Mouse (Mus musculus): ENCODE data around the gene Pced1a.

Pced1a gene

GRCm38 (mm10) chr2:130424126-130424853, at the start of gene Pced1a, which contains the start of gene Vps16:
Gene Pced1a, minus strand, starts transcription at chr2:130424701.
Gene Vps16, plus strand, starts transcription at chr2:130424339.
- DNase-seq (ENCODE audit: extremely low spot score, low read depth, low spot score), result peak; percentile 60

DNA sequence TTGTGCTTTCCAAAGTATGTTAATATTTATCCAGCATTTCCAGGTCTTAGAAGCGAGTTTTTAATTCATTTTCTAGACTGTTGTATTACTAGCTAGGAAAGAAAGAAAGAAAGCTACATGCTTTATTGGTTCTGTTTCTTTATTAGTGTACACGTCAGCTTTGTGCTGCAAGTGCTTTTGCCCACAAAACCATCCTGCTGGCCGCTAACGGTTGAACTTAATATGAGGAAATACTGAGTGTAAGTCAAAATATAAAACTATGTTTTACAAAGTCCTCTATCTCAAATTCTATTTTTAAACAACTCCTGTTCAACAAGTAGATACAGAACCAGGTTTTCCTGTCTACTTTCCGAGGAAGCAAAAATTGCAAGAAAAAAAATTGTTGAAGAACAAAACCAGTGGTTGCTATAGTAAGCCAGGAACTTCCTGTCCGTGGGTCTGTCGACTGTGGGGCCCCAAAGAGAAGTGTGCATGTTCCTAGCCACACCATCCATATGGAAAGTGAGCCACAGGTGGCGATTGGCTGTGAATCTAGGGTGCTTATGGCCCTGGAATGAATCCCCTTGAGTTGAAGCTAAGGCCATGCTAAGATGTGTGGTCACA, 48.5 kb upstream of the Pced1a start:
- DNase-seq (ENCODE audit: extremely low spot score, low read depth, low spot score), result no peak

- DNase-seq (ENCODE audit: extremely low spot score, low read depth, low spot score), result no peak
These were observed 45.4 kb upstream of the Pced1a start for GRCm38 (mm10) chr2:130469935-130470334.

DNA sequence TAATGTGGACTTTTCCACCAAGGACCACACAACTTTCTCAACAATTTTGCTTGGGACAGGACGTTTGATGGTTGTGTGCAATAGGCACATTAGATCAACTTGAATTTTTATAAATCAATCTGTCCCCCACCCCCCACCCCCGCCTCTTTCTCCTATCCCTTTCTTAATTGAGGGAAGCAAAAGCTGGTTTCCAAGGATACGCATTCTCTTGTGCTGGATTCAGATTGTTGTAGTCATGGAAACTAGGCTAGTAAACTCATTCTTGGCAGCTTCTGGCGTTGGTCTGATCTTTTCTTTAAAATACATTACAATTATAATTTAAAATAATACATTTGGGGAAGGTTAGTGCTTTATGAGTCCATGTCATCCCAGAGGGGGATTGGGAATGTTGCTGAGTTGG, 44.9 kb upstream of the Pced1a start:
- DNase-seq (ENCODE audit: extremely low spot score, low read depth, low spot score), result no peak

DNA sequence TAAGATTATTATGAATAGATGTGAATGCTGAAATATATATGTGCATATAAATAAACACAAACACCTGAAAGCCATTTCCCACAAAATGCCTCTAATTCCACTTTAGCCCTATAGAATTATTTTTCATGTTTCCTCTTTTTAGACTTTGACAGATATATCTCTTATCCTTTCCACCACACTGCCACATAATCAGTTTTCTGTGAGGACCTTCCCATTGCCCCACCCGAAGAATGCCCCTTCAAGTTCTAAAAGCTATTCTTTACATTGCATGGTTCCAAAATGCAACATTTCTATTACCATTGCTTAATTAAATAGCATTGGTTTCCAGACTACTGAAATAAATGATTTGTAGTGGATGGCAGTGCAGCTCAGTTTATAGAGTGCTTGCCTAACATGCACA, 41.9 kb upstream of the Pced1a start:
- DNase-seq (ENCODE audit: extremely low spot score, low read depth, low spot score), result no peak

- no peak for DNase-seq (ENCODE audit: extremely low spot score, low read depth, low spot score)
These were observed 37.0 kb upstream of the Pced1a start for GRCm38 (mm10) chr2:130461287-130462071.

DNA sequence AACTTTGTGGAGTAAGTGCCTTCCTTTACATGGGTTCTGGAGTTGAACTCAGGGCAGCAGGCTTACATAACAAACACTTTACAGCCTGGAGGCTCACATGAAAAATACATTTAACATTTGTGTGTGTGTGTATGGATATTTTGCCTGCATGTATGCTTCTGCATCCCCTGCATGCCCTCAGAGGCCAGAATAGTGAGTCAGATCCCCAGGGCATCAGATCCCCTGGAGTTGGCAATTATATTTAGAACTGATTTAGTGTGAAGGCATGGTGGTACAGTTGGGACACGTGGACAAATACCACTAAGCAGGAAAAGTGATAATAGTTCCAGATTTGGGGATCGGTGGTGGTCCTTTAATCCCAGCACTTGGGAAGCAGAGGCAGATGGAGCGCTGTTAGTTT, 35.1 kb upstream of the Pced1a start:
- DNase-seq (ENCODE audit: extremely low spot score, low read depth, low spot score), result no peak

- no peak for DNase-seq (ENCODE audit: extremely low spot score, low read depth, low spot score)
These were observed 33.4 kb upstream of the Pced1a start for GRCm38 (mm10) chr2:130457871-130458270.

DNA sequence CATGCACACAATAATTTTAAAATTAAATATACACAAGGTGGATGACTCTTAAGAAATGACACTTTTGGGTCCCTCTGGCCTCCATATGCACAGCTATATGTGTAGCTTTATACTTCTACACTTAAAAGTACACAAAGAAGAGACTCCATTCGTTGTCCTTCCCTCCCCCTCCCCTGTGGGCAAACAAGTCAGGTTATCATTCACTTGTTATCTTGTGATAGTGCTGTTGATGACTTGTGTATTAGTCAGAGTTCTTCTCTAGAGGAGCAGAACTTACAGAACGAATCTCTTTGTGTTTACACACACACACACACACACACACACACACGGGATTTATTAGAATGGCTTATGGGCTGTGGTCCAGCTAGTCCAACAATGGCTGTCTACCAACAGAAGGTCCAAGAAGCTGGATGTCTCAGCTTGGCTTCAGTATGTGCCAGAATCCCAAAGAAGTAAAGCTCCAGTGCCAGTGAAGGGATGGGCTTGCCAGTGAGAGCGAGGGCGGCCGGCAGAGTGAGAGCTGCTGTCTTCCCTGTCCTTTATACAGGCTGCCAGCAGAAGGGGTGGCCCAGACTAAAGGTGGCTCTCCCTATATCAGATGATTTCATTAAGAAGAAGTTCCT, 30.4 kb upstream of the Pced1a start:
- no peak for DNase-seq (ENCODE audit: extremely low spot score, low read depth, low spot score)

DNA sequence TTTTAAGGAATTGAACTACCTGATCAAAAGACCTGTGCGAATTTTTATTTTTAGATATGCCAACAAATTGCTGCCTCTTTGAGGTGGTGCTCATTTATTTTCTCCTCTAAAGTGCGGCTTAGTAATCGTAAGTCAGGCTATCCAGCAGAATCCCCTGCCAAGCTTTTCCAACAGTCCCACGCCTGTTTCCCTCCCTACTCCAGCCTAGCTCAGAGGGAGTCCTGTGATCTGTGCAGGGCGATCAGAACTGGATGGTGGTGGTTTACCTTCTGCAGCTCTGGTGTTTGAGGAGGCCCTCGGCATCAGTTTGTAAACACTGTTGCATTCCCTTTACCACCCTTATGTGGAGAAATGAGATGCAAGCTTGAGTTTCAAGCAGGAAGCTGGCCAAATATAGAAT, 28.9 kb upstream of the Pced1a start:
- no peak for DNase-seq (ENCODE audit: extremely low spot score, low read depth, low spot score)

GRCm38 (mm10) chr2:130452266-130452665, 27.8 kb upstream of the Pced1a start:
- no peak for DNase-seq (ENCODE audit: extremely low spot score, low read depth, low spot score)

DNA sequence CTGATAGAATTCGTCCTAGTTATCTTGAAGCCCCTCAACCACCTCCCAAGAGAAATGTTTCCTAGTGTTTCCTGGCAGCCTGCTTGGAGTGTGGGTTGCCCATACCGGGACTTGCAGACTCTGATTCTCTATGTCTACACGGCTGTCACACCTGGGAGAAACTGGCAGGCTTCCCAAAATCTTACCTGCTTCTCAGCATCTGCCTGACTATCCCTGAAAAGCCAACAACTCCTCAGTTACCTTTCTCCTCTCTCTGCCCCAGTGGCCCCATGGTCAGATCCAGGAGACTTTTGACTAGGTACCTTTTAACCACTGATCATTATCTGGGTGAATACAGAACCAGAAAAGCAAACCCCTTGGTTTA, 27.2 kb upstream of the Pced1a start:
- DNase-seq (ENCODE audit: extremely low spot score, low read depth, low spot score), result no peak

DNA sequence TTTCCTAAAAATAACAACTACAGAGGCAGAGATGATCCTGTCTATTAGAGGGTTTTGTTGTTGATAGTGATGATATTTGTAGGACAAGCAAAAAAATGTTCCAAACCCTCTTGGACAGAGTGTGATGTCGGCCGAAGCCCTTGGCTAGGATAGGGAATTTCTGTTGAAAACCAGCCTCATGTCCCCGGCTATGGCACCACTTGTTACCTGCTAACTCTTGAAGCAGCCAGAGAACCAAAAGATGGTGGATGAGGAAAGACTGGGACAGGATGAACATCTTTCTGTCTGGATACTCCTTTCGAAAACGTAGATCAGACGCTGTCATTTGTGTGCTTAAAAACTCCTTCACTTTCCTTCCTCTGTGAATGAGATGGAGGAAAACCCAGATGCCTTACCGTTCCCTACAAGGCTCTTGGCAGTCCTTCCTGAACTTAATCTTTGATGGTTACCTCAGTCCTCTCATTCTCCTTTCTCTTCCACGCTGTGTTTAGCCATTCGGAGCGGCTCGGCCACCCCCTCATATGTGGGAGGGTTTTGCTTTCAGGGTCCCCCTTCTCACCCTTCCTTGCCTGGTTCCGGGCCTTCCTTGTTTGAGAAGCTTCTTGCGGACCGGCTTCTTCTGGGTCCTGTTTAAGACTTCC, 26.7 kb upstream of the Pced1a start:
- no peak for DNase-seq (ENCODE audit: extremely low spot score, low read depth, low spot score)

DNA sequence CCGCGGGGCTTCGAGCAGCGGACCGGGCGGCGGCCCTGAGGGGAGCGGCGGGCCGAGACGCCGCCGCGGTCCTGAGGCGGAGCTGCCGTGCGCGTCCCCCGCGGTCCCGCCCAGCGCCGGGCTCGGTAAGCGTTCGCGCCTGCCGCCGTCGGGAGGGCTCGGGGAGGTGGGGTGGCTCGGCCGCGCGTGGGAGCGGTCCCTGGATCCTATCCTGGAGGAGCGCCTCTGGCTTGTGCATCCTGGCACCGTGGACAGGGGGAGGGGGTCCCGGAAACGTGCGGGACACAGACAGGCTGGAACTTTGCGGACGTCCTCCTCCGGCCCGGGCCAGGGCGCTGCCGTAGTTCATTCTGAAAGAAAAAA, 25.9 kb upstream of the Pced1a start:
- DNase-seq (ENCODE audit: extremely low spot score, low read depth, low spot score), result no peak

DNA sequence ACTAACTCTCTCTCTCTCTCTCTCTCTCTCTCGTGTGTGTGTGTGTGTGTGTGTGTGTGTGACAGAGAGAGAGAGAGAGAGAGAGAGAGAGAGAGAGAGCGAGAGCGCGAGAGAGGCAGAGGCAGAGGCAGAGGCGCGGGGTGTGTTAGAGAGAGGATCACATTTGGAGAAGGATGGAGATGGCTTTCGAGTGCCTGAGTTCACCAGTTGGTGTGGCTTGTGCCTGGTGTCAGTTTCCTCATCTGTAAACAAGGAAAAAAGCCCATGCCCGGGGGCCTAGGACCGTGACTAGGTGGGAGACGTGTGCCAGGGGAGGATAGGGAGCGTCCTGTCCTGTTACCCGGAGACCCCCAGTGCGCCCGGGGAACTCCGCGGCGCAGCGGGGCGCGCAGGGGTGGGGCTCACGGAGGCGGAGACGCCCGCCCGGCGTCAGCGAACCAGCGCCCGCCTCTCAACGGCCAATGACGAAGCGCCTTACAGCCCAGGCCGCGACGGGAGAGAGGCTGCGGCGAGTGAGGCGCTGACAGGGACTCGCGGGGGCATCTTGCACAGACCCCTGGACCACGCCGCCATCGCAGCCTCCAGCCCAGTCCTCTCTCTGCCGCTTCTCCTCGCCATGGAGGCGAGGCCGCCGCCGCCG, 25.4 kb upstream of the Pced1a start, which contains the start of gene Ptpra:
Gene Ptpra, plus strand, starts transcription at position 485 of the 640 bp plus-strand sequence.
- DNase-seq (ENCODE audit: extremely low spot score, low read depth, low spot score), result no peak

- no peak for DNase-seq (ENCODE audit: extremely low spot score, low read depth, low spot score)
These were observed 24.7 kb upstream of the Pced1a start for GRCm38 (mm10) chr2:130449021-130449793.

GRCm38 (mm10) chr2:130448449-130448848, 23.9 kb upstream of the Pced1a start:
- DNase-seq (ENCODE audit: extremely low spot score, low read depth, low spot score), result no peak

DNA sequence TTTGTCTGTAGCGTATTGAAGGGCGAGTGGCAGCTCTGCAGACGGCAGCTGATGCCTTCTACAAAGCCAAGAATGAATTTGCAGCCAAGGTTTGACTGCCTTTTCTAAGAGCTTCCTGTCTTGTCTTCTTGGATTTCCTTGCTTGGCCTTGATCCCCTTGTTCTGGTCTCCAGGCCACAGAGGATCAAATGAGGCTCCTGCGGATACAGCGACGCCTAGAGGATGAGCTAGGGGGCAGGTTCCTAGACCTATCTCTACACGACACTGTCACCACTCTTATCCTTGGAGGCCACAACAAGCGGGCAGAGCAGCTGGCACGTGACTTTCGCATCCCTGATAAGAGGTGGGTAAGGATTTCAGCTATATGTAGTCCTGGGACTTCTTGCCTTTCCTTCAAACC, 17.7 kb upstream of the Pced1a start:
- DNase-seq (ENCODE audit: extremely low spot score, low read depth, low spot score), result no peak

GRCm38 (mm10) chr2:130439840-130440480, 15.5 kb upstream of the Pced1a start:
- DNase-seq (ENCODE audit: extremely low spot score, low read depth, low spot score), result no peak
